In the genomic region with DNA sequence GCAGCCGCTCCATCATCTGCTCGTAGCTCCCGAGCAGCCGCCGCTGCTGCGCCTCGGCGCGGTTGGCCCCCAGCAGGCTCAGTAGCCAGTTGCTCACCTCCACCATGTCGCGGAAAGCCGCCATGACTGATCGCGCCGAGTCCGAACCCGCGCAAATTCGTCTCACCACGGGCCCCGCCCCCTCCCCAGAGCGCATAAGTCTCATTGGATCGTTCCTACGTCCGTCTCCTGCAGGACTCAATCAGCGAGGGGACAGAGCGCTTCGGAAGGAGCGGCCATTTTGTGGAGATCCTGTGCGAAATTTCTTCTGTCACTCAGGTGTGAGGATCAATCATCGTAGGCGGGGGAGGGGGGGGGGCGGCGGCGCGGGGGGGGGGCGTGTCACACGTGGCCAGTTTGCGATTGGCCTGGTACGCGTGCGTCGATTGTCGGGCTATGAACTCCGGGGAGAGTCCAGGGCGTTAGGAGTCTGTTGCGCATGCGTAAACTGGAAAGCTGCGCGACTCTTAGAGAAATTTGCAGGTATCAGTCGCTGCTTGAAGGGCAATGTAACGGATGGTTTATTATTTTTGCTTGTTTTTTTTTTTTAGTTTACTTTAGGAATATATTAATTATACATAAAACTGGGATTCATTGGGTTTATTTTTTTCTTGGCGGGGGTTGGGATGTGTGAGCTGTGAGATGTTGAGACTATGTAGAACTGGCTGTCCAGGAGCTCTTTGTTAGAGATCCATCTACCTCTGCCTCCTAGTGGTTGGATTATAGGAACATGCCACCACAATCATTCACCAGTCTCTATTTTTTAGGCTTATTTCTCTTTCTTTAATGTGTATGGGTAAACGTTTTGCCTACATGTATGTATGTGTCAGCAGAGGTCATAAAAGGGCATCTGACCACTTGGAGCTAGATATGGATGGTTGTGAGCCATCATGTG, we compare ENCODE assay signal across 8 mouse cellular contexts. TPM values are rescaled to one million over a fixed set of nuclear protein-coding genes. Genes with fewer than 3 reads are reported as not detected.
A peak's percentile ranks its signal among the peaks of the same experiment; 100 is the strongest.
DNase-seq lines count a peak whose midpoint lies in the region; ATAC-seq and TF ChIP-seq lines count a peak whose summit lies in the region.

A gene (minus strand): TSS at position 149 of the 934 bp plus-strand sequence.

- peak within 1 kb of the TSS; percentile 74 for H3K4me2 ChIP-seq in forebrain, embryonic 12.5 days
- H3K4me2 ChIP-seq in heart, postnatal 0 days (ENCODE audit: low read depth, low read length), result peak within 1 kb of the TSS; percentile 97
- peak within 1 kb of the TSS; percentile 64 for H3K4me2 ChIP-seq in liver, embryonic 16.5 days (ENCODE audit: low read depth, low read length)
- H3K4me2 ChIP-seq in neural tube, embryonic 13.5 days, result peak within 1 kb of the TSS; percentile 84

- 1% methylated on average over 49 of the region's 54 CpGs for WGBS in forebrain, embryonic 12.5 days
- WGBS in heart, postnatal 0 days, result under 1% methylated on average over 54 of the region's 54 CpGs
- WGBS in liver, embryonic 16.5 days (ENCODE audit: insufficient replicate concordance), result under 1% methylated on average over 53 of the region's 54 CpGs
- WGBS in neural tube, embryonic 13.5 days, result 1% methylated on average over 53 of the region's 54 CpGs

- H3K36me3 ChIP-seq in E14TG2a.4 (ENCODE audit: insufficient read depth, low read length), result peaks cover 39% of the 10 kb centered on the region
- peaks cover 22% of the 10 kb centered on the region for H3K36me3 ChIP-seq in forebrain, embryonic 12.5 days (replicated peaks)
- peaks cover 5% of the 10 kb centered on the region; the same call in 1 of the 2 replicates for H3K36me3 ChIP-seq in heart, postnatal 0 days (replicated peaks; ENCODE audit: control insufficient read depth, insufficient read depth, low read length)
- peaks cover 15% of the 10 kb centered on the region for H3K36me3 ChIP-seq in liver, embryonic 16.5 days (ENCODE audit: control insufficient read depth, insufficient read depth)
- H3K36me3 ChIP-seq in neural tube, embryonic 13.5 days, result no peaks in the 10 kb centered on the region
- H3K36me3 ChIP-seq in testis, adult 2 months (ENCODE audit: control insufficient read depth, insufficient read depth, low read length), result no peaks in the 10 kb centered on the region

- no peaks in the 10 kb centered on the region for H3K9me3 ChIP-seq in E14TG2a.4 (ENCODE audit: low read length)
- no peaks in the 10 kb centered on the region for H3K9me3 ChIP-seq in forebrain, embryonic 12.5 days
- no peaks in the 10 kb centered on the region for H3K9me3 ChIP-seq in heart, postnatal 0 days (replicated peaks; ENCODE audit: control insufficient read depth, low read length)
- no peaks in the 10 kb centered on the region for H3K9me3 ChIP-seq in liver, embryonic 16.5 days (replicated peaks; ENCODE audit: control insufficient read depth, low read length)
- H3K9me3 ChIP-seq in neural tube, embryonic 13.5 days, result no peaks in the 10 kb centered on the region

- peak; percentile 43 for TF ChIP-seq CTCF in E14TG2a.4 (conservative IDR thresholded peaks at IDR 0.05; ENCODE audit: low read length)
- TF ChIP-seq CTCF in heart, postnatal 0 days (IDR thresholded peaks at IDR 0.05; ENCODE audit: low read depth), result peak; percentile 51
- TF ChIP-seq CTCF in testis, adult 2 months (IDR thresholded peaks at IDR 0.05; ENCODE audit: control insufficient read depth, insufficient read depth, insufficient replicate concordance, low read depth, low read length), result no peak

- peak within 1 kb of the TSS; percentile 98 for H3K4me3 ChIP-seq in E14TG2a.4 (replicated peaks; ENCODE audit: low read length)
- peak within 1 kb of the TSS; percentile 85 for H3K4me3 ChIP-seq in forebrain, embryonic 12.5 days (replicated peaks)
- H3K4me3 ChIP-seq in heart, postnatal 0 days (ENCODE audit: low read depth, low read length), result peak within 1 kb of the TSS; percentile 80
- H3K4me3 ChIP-seq in liver, embryonic 16.5 days (ENCODE audit: low read depth, low read length), result peak within 1 kb of the TSS; percentile 93
- peak within 1 kb of the TSS; percentile 64 for H3K4me3 ChIP-seq in neural tube, embryonic 13.5 days
- H3K4me3 ChIP-seq in testis, adult 2 months (ENCODE audit: control insufficient read depth, low read depth, low read length), result peak within 1 kb of the TSS; percentile 98

- peak; percentile 97 for DNase-seq in c-Kit-positive CD71-positive TER-119-positive erythroid progenitor cells, embryonic 14.5 days (ENCODE audit: low spot score)
- peak; percentile 96 for DNase-seq in heart, postnatal 0 days (ENCODE audit: low spot score)
- DNase-seq in kidney, postnatal 4 days, result peak; percentile 94 to 96

- no peak for TF ChIP-seq EP300 in heart, postnatal 0 days (IDR thresholded peaks at IDR 0.05; ENCODE audit: low read depth)

- H3K27me3 ChIP-seq in E14TG2a.4 (ENCODE audit: insufficient read depth, low read length), result no peaks in the 10 kb centered on the region
- no peaks in the 10 kb centered on the region for H3K27me3 ChIP-seq in forebrain, embryonic 12.5 days
- no peaks in the 10 kb centered on the region for H3K27me3 ChIP-seq in heart, postnatal 0 days (ENCODE audit: control insufficient read depth, insufficient read depth, low read length)
- no peaks in the 10 kb centered on the region for H3K27me3 ChIP-seq in liver, embryonic 16.5 days (ENCODE audit: control insufficient read depth, insufficient read depth, low read depth, low read length)
- H3K27me3 ChIP-seq in neural tube, embryonic 13.5 days, result no peaks in the 10 kb centered on the region
- H3K27me3 ChIP-seq in testis, adult 2 months (ENCODE audit: control insufficient read depth, insufficient read depth, low read length), result no peaks in the 10 kb centered on the region

- peak within 1 kb of the TSS; percentile 77 for H3K9ac ChIP-seq in forebrain, embryonic 12.5 days
- H3K9ac ChIP-seq in heart, postnatal 0 days (replicated peaks; ENCODE audit: low read depth, low read length), result peak within 1 kb of the TSS; percentile 65
- peak within 1 kb of the TSS; percentile 93 for H3K9ac ChIP-seq in liver, embryonic 16.5 days (ENCODE audit: low read depth, low read length)
- peak within 1 kb of the TSS; percentile 62 for H3K9ac ChIP-seq in neural tube, embryonic 13.5 days

- peak; percentile 98 for ATAC-seq in forebrain, embryonic 12.5 days (ENCODE audit: low FRiP score)
- peak; percentile 94 for ATAC-seq in heart, postnatal 0 days (ENCODE audit: insufficient read depth, low read depth)
- ATAC-seq in liver, embryonic 16.5 days (ENCODE audit: low read depth), result peak; percentile 94
- peak; percentile 97 for ATAC-seq in neural tube, embryonic 13.5 days (ENCODE audit: low read depth)

- TF ChIP-seq POLR2A in testis, adult 2 months (IDR thresholded peaks at IDR 0.05; ENCODE audit: control insufficient read depth, low read depth, low read length), result peak; percentile 69

- peaks cover 83% of the 10 kb centered on the region for H3K4me1 ChIP-seq in E14TG2a.4 (replicated peaks; ENCODE audit: low read depth, low read length)
- H3K4me1 ChIP-seq in forebrain, embryonic 12.5 days, result peaks cover 14% of the 10 kb centered on the region
- peaks cover 23% of the 10 kb centered on the region; the same call in 1 of the 2 replicates for H3K4me1 ChIP-seq in heart, postnatal 0 days (ENCODE audit: control insufficient read depth, insufficient read depth)
- H3K4me1 ChIP-seq in liver, embryonic 16.5 days (ENCODE audit: control insufficient read depth, low read depth, low read length), result peaks cover 34% of the 10 kb centered on the region
- peaks cover 11% of the 10 kb centered on the region for H3K4me1 ChIP-seq in neural tube, embryonic 13.5 days (replicated peaks)
- H3K4me1 ChIP-seq in testis, adult 2 months (ENCODE audit: control insufficient read depth, insufficient read depth, low read length), result peaks cover 6% of the 10 kb centered on the region

- peak within 1 kb of the TSS; percentile 73 for H3K27ac ChIP-seq in forebrain, embryonic 12.5 days
- peak within 1 kb of the TSS; percentile 69 for H3K27ac ChIP-seq in heart, postnatal 0 days (ENCODE audit: low read depth)
- peak within 1 kb of the TSS; percentile 78 for H3K27ac ChIP-seq in liver, embryonic 16.5 days (ENCODE audit: low read length)
- H3K27ac ChIP-seq in neural tube, embryonic 13.5 days (replicated peaks), result peak within 1 kb of the TSS; percentile 83
- peak within 1 kb of the TSS; percentile 89 for H3K27ac ChIP-seq in testis, adult 2 months (ENCODE audit: control insufficient read depth, insufficient read depth, low read depth, low read length)

RNA-seq across cellular contexts. Expression of the gene that starts here (rescaled TPM):
- 112 and 118 TPM in 2 replicates for polyA plus RNA-seq in forebrain, embryonic 12.5 days (2016; fragmentation: Nextera tagmentation; extraction: Ambion mirVana)
- total RNA-seq in heart, postnatal 0 days (2014; rRNA removed; ENCODE audit: low replicate concordance), result 22.3 and 76.0 TPM in 2 replicates
- polyA plus RNA-seq in heart, postnatal 0 days (2015; fragmentation: Nextera tagmentation; extraction: Ambion mirVana), result 35.2 and 40.3 TPM in 2 replicates
- polyA plus RNA-seq in liver, embryonic 16.5 days (2015; fragmentation: Nextera tagmentation; extraction: Ambion mirVana), result 68.0 and 75.7 TPM in 2 replicates
- polyA plus RNA-seq in neural tube, embryonic 13.5 days (2015; fragmentation: Nextera tagmentation; extraction: Ambion mirVana), result 17.5 and 21.0 TPM in 2 replicates
- polyA plus RNA-seq in testis, adult 2 months (2012; rRNA removed), result 16.5 and 17.1 TPM in 2 replicates

Comparison
In these comparisons a context has a peak if more than half of its experiments do, and no peak if none do; other contexts are left out.
1. Peak in every context shown above with its lines: DNase-seq, ATAC-seq, H3K4me3 ChIP-seq and H3K27ac ChIP-seq.